Mouse (Mus musculus) intestine, postnatal 0 days (tissue): Measurements from ENCODE around the gene Ndst2. TPM values are rescaled to one million over a fixed set of nuclear protein-coding genes. Genes with fewer than 3 reads are reported as not detected.

Experiments
- ATAC-seq: fragments of 200-750 bp; cut with Nextera tagmentation; 2 replicates; pipeline ENCODE4 v1.8.0; 2017; ENCODE audit warnings: mild to moderate bottlenecking, moderate TSS enrichment, moderate library complexity
- H3K27ac ChIP-seq: fragments of 300-500 bp; sonication (generic); 2 replicates; pipeline ENCODE4 v1.5.1; 2014; ENCODE audit warnings: mild to moderate bottlenecking, low read depth, low read length, moderate library complexity
- H3K27me3 ChIP-seq: fragments of 300-500 bp; sonication (generic); replicated peaks from 2 replicates; pipeline ENCODE4 v1.6.1; 2014; ENCODE audit warnings: low read length, mixed read lengths; ENCODE audit not compliant: control insufficient read depth, insufficient read depth
- H3K36me3 ChIP-seq: fragments of 300-500 bp; sonication (generic); 2 replicates; pipeline ENCODE4 v1.6.1; 2014; ENCODE audit warnings: mild to moderate bottlenecking, moderate library complexity; ENCODE audit not compliant: control insufficient read depth, insufficient read depth
- H3K4me1 ChIP-seq: fragments of 300-500 bp; sonication (generic); replicated peaks from 2 replicates; pipeline ENCODE4 v1.6.1; 2014; ENCODE audit warnings: antibody characterized with exemption, low read length, mixed read lengths; ENCODE audit not compliant: control insufficient read depth, insufficient read depth
- H3K4me2 ChIP-seq: fragments of 300-500 bp; sonication (generic); replicated peaks from 2 replicates; pipeline ENCODE4 v1.6.1; 2014; ENCODE audit warnings: low read depth, mild to moderate bottlenecking, moderate library complexity
- H3K4me3 ChIP-seq: fragments of 300-500 bp; sonication (generic); 2 replicates; pipeline ENCODE4 v1.5.1; 2014; ENCODE audit warnings: low read depth, low read length
- H3K9ac ChIP-seq: fragments of 300-500 bp; sonication (generic); 2 replicates; pipeline ENCODE4 v1.6.1; 2014; ENCODE audit warnings: mild to moderate bottlenecking, low read depth, low read length
- H3K9me3 ChIP-seq: fragments of 300-500 bp; sonication (generic); 2 replicates; pipeline ENCODE4 v1.6.1; 2016; ENCODE audit warnings: mixed run types; ENCODE audit not compliant: control insufficient read depth
- CTCF ChIP-seq: sonication (generic); IDR thresholded peaks from 2 replicates; pipeline ENCODE4 v1.5.1; 2016; ENCODE audit warnings: low read depth, mild to moderate bottlenecking, control low read depth, antibody characterized with exemption, moderate library complexity
- WGBS: fragments of 180-500 bp; shearing (Covaris S2); extraction: QIAGEN DNeasy Blood & Tissue Kit; methylation state at CpG from one replicate; pipeline ENCODE4 v1.1.7; 2014; 5-methylcytosine and 5-hydroxymethylcytosine counted together
- polyA plus RNA-seq: library from polyadenylated mRNA; unstranded; fragments of >200 nt; fragmentation: Nextera tagmentation; extraction: Ambion mirVana; gene quantifications from 2 replicates; pipeline ENCODE4 v1.2.1, GENCODE M21; 2015

Gene Ndst2
- polyA plus RNA-seq, 1 experiment from 2014 or later, result 9.8 TPM

GRCm38 (mm10) chr14:20725660-20726339, 8.6 kb downstream of the Ndst2 start:
- Histone ChIP-seq H3K27me3 (no peaks in the 10 kb centered on the region), H3K9ac (no peak overlapping the region), H3K9me3 (no peaks in the 10 kb centered on the region), H3K4me1 (0 out of 2 replicates have a peak, but pooled peaks cover 7% of the 10 kb centered on the region), H3K27ac (peak overlapping the region; percentile 79), H3K36me3 (peaks cover 93% of the 10 kb centered on the region), H3K4me3 (no peak overlapping the region), H3K4me2 (peak overlapping the region; percentile 27; the same call in 1 of the 2 replicates)
- ATAC-seq, result peak; percentile 83
- whole genome bisulfite sequencing, result 33% methylated on average over 6 of the region's 6 CpGs
- no peak for TF ChIP-seq CTCF

GRCm38 (mm10) chr14:20724043-20724442, 10.3 kb downstream of the Ndst2 start:
- Histone ChIP-seq H3K27me3 (no peaks in the 10 kb centered on the region), H3K4me2 (no peak overlapping the region), H3K4me3 (no peak overlapping the region), H3K9ac (no peak overlapping the region), H3K36me3 (peaks cover 92% of the 10 kb centered on the region), H3K9me3 (no peaks in the 10 kb centered on the region), H3K4me1 (0 out of 2 replicates have a peak, but pooled peaks cover 7% of the 10 kb centered on the region), H3K27ac (no peak overlapping the region; the same call in 1 of the 2 replicates)
- no peak for ATAC-seq
- TF ChIP-seq CTCF, result peak; percentile 89
- 12% methylated on average over 5 of the region's 5 CpGs for WGBS

DNA sequence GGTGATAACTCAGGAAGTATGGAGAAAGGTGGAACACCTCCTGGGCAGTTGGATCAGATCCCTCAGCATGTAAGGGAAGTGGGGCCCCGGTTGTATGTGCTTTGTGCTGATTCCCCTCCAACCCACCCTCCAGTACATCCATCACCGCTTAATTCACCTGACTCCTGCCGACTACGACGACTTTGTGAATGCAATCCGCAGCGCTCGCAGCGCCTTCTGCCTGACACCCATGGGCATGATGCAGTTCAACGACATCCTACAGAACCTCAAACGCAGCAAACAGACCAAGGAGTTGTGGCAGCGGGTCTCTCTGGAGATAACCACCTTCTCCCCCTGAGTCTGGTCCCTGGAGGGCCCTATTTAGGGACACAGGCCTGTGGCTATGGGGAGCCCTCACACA, 11.4 kb downstream of the Ndst2 start:
- H3K4me1 ChIP-seq, result 0 out of 2 replicates have a peak, but pooled peaks cover 7% of the 10 kb centered on the region
- no peak overlapping the region for H3K4me3 ChIP-seq
- no peak overlapping the region for H3K9ac ChIP-seq
- no peak for TF ChIP-seq CTCF
- 92% methylated on average over 12 of the region's 12 CpGs for WGBS
- H3K27ac ChIP-seq, result no peak overlapping the region
- no peak for ATAC-seq
- no peaks in the 10 kb centered on the region for H3K9me3 ChIP-seq
- no peak overlapping the region for H3K4me2 ChIP-seq
- peaks cover 90% of the 10 kb centered on the region for H3K36me3 ChIP-seq
- no peaks in the 10 kb centered on the region for H3K27me3 ChIP-seq

DNA sequence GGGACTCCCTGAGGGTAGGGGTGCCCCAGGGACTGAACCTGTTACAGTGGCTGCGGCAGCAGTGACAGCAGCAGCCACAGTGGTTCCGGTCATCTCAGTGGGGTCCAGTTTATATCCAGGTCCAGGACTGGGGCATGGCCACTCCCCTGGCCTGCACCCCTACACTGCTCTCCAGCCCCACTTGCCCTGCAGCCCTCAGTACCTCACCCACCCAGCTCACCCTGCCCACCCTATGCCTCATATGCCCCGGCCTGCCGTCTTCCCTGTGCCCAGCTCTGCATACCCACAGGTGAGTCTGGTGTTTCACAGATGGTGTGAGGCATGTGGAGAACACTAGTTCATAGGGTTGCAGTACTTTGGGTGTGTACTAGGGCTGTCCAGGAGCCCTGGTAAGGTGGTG, 13.0 kb downstream of the Ndst2 start:
- Histone ChIP-seq H3K9ac (no peak overlapping the region), H3K4me2 (no peak overlapping the region), H3K27me3 (no peaks in the 10 kb centered on the region), H3K4me3 (no peak overlapping the region), H3K4me1 (0 out of 2 replicates have a peak, but pooled peaks cover 7% of the 10 kb centered on the region), H3K9me3 (no peaks in the 10 kb centered on the region), H3K36me3 (peaks cover 91% of the 10 kb centered on the region), H3K27ac (no peak overlapping the region)
- 90% methylated on average over 4 of the region's 4 CpGs for WGBS
- no peak for TF ChIP-seq CTCF
- no peak for ATAC-seq

DNA sequence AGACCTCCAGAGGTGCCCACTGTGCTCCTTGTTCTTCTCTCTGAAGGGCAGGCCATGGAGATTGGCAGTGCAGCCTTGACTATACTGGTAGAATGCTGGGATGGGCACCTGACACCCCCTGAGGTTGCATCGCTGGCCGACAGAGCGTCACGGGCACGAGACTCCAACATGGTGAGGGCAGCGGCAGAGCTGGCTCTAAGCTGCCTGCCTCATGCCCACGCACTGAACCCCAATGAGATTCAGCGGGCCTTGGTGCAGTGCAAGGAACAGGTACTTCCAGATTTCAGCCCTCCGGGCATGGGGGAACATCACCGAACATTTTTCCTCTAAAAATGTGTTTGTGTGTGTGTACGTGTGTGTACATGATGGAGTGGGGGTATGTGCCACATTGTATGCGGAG, 14.6 kb downstream of the Ndst2 start:
- Histone ChIP-seq H3K36me3 (peaks cover 94% of the 10 kb centered on the region), H3K4me3 (no peak overlapping the region), H3K4me2 (no peak overlapping the region), H3K4me1 (0 out of 2 replicates have a peak, but pooled peaks cover 2% of the 10 kb centered on the region), H3K27me3 (no peaks in the 10 kb centered on the region), H3K27ac (no peak overlapping the region), H3K9ac (no peak overlapping the region), H3K9me3 (no peaks in the 10 kb centered on the region)
- ATAC-seq, result no peak
- 95% methylated on average over 12 of the region's 12 CpGs for WGBS
- no peak for TF ChIP-seq CTCF

DNA sequence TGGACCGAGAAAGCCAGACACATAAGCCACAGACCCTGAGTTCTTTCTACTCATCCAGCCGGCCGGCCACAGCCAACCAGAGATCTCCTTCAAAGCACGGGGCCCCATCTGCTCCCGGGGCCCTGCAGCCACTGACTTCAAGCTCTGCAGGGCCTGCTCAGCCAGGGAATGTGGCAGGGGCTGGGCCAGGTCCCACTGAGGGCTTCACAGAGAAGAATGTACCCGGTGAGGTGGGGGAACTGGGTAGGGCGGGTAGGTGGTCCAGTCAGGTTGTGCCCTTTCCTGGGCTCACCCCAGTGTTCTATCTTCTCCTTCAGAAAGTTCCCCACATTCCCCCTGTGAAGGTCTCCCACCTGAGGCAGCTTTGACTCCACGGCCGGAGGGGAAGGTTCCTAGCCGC, 15.9 kb downstream of the Ndst2 start:
- no peaks in the 10 kb centered on the region for H3K9me3 ChIP-seq
- no peak for TF ChIP-seq CTCF
- H3K4me3 ChIP-seq, result no peak overlapping the region
- no peak overlapping the region for H3K27ac ChIP-seq
- no peak overlapping the region for H3K4me2 ChIP-seq
- H3K9ac ChIP-seq, result no peak overlapping the region
- H3K27me3 ChIP-seq, result no peaks in the 10 kb centered on the region
- WGBS, result 92% methylated on average over 10 of the region's 10 CpGs
- ATAC-seq, result no peak
- H3K36me3 ChIP-seq, result peaks cover 95% of the 10 kb centered on the region
- no peaks in the 10 kb centered on the region for H3K4me1 ChIP-seq
